Mouse (Mus musculus): Measurements from ENCODE around the gene Gm43552.
"Not testable (repeated sequence)": the region's sequence is repeated elsewhere in the genome, so short reads cannot be mapped to it uniquely, and the experiment has no call there.

Gm43552 gene

DNA sequence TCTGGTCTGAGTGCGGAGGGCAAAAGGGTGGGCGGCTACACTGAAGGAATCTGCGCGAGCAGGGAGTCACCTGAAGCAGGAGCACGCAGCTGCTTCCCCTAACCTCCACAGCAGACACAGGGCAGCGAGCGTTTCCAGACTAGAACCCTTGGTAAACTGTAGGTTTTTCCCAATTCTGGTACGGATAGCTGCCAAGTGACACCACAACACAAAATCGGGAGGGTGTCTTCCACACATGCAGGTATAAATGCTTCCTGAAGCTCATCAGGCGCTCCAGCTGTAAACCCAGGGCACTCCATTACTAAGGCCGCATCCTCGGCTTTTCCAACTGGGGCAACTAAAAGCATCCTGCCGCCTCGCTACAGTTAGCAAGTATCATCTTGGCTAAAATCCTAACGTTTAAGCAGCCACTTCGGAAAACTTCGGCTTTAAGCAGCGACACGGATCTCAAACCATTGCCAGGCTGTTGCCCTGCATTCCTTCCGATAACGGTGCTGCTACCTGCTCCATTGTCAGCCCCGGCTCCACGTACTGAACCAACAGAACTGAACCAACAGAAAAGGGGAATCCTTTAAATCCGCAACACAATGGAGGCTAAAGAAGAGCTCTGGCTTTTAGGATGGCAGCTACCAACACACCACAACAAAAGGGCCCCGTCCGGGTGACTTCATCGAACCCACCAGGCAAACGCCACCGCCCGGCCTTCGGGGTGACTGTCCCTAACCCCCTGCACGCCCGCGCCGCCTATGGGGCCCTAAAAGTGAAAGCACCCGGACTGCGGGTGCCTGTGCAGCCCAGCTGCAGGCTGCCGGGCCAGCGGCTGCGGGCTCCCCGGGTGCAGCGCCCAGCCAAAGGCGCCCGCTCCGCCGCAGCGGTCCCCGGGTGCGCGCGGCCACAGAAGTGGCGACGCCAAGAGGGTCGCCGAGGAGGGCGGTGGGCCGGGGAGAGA lies 592 bp downstream of the Gm43552 start:
- DNase-seq (ENCODE audit: low spot score in 2 of 2): peak; percentile 66 to 70

DNA sequence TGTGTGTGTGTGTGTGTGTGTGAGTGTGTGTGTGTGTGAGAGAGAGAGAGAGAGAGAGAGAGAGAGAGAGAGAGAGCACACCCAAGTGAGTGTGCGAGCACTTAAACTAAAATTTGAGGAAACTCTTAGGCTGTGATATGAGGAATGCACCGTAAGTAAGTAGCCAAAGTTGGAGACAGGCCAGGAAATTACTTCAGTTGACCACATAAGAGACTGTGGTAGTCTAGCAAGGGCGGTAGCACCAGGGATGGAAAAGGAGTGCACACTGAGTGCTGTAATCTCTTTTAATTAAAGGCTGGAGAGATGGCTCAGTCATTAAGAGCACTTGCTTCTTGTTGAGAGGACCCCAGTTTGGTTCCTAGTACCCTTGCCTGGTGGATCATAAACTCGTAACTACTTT lies 2.8 kb downstream of the Gm43552 start:
- DNase-seq (ENCODE audit: low spot score in 2 of 2): no peak

DNA sequence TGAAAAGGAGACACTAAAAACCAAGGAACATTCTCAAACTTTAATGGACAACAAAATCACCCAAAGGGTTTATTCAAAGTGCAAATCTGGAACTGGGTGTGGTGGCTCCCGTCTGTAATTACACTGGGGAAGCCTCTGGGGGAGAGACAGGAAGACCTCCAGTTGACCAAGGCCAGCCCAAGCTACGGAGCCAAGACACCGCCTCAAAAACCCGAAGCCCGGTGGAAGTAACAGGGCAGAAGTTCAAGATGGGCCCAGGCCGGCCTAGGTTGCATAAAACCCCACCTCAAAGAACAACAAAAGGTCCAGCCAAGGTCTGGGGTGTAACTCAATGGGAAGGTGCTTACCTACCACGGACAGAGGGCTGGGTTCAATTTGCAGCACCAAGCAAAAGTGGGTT lies 3.9 kb downstream of the Gm43552 start:
- DNase-seq (ENCODE audit: low spot score in 2 of 2): no peak

DNA sequence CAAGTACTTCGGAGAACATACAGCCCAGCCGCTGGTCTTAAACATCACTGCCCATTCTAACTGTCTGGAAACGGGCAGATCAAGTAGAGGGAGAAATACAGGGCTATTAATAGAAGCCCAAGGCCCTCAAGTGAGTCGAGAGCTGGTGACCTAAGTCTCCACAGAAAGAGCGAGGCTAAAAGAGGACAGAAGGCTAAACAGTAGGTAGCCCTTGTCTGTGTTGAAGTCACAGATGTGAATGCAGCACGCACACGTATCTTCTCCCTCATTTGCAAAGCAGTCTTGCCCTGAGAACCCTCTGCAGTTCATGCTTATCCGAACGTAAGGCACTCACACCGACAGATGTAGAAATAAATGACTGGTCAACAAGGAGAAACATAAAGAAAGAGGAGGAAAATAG lies 5.3 kb downstream of the Gm43552 start:
- DNase-seq (ENCODE audit: low spot score in 2 of 2): no peak

DNA sequence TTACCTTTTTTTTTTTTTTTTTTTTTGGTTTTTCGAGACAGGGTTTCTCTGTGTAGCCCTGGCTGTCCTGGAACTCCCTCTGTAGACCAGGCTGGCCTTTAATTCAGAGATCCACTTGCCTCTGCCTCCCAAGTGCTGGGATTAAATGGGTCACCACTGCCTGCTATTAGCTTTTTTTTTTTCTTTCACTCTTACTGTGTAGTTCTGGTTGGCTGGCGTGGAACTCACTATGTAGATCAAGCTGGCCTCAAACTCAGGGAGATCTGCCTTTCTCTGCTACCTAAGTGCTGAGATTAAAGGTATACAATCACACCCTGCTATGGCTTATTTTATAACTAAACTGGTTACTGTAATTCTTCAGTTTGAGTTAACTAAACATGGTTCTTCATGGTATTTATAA lies 6.1 kb downstream of the Gm43552 start:
- DNase-seq (ENCODE audit: low spot score in 2 of 2): no peak

DNA sequence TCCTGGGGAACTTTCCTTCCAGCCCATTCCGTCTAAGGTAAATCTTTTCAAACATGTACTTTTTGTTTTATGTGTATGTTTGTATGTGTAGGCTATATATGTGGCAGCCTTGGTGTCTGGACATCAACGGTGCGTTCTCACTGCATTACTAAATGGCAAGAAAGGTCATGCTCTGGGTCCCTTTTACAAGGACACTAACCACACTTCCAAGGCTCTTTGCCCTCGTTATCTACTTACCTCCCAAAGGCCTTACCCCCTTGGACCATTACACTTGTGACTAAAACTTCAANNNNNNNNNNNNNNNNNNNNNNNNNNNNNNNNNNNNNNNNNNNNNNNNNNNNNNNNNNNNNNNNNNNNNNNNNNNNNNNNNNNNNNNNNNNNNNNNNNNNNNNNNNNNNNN lies 9.6 kb downstream of the Gm43552 start:
- DNase-seq (ENCODE audit: low spot score in 2 of 2): no peak

DNA sequence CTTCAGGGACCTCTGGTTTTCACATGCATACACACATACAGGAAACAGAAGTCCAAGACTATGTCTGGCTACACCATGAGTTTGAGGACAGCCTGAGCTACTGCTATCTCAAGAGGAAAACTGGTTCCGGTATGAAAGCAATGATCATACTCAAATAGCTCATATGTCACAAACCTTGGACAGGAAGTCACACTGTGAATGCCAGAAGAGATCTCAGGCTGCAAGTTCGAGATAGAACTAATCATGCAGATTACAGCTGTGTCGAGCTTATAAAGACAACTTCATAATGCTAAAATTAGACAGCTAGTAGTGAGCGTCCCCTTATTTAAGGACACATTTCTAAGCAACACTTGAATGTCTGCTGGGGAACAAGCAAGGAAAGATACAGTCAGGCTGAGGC lies 12.1 kb downstream of the Gm43552 start:
- no peak for DNase-seq (ENCODE audit: low spot score in 2 of 2)

DNA sequence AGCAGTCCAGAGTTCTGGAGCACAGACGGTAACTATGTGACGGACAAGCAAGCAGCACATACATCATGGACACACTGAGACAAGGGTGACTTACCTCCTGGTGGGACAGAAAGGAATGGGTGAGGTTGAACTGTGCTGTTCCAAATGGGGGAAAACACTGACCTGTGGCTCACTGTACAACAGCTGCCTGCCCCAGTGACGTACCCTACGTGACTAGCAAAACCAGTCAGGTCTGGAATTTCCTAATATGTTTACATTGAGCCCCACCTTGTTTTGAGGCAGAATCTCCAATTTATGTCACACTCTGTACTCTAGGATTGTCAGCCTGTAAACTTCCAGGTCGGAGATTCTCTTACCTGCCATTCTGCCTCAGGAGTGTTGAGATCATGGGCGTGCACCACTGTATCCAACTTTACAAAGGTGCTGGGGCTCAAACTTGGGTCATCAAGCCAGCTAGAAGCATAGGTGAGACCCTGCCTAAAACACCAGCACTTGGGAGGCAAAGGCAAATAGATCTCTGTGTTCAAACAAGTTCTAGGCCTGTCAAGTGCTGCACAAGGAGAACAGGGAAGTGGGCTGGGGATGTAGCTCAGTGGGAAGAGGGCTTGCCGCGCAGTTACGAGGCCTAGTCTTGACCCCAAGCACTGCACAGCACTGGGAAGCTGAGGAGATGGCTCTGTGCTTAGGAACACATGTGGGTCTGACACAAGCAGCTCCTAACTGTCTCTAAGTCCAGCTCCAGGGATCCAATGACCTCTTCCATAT lies 12.8 kb downstream of the Gm43552 start:
- DNase-seq (ENCODE audit: low spot score in 2 of 2): no peak

DNA sequence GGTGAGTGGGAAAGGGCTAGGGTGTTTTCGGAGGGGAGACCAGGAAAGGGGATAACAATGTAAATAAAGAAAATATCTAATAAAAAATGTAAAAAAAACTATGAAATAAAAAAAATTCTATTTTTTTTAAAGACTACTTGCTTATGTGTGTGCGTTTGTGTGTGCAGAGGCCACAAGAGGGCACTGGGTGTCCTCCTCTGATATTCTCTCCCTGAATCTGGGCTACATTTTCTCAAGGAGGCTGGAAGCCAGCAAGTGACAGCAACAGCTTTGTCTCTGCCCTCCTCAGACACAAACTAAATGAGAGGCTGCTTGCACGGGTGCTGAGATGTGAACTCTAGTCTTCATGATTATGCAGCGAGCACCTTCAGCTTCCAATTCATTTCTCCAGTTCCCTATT lies 14.4 kb downstream of the Gm43552 start:
- peak in 1 of 2 experiments; percentile 9 for DNase-seq (ENCODE audit: low spot score in 2 of 2)

DNA sequence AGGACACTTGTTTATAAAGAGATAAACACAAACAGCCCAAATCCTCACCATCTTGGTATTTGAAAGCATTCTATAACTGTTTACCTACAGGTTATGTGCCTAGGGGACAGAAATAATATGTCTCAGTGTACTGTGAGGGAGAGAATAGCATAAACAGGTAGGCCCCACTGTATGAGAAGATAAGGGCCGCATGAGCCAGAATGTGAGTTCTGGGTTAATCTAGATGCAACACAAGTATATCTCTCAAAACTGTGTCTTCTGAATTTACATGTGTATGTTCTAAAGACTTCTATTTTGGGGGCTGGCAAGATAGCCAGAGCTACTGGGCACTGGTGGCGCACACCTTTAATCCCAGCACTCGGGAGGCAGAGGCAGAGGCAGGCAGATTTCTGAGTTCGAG lies 15.9 kb downstream of the Gm43552 start:
- not testable (repeated sequence) for DNase-seq (ENCODE audit: low spot score in 2 of 2)

DNA sequence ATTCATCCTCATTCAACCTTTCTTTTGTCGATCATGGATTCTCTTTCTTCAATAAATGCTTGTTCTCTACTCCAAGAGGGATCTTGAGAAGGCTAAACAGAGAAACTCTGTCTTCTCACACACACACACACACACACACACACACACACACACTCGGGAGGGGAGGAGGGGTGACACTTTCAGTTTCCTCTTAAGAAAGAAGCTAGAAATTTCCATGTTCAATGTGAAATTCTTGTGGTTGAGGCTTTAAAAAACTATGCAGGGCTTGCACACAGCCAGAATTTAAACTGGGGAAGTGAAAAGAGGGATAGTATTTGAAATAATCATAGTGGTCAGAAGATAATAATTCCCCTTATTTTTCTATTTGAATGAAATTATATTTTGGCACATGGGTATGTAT lies 16.8 kb downstream of the Gm43552 start:
- DNase-seq (ENCODE audit: low spot score in 2 of 2): no peak

DNA sequence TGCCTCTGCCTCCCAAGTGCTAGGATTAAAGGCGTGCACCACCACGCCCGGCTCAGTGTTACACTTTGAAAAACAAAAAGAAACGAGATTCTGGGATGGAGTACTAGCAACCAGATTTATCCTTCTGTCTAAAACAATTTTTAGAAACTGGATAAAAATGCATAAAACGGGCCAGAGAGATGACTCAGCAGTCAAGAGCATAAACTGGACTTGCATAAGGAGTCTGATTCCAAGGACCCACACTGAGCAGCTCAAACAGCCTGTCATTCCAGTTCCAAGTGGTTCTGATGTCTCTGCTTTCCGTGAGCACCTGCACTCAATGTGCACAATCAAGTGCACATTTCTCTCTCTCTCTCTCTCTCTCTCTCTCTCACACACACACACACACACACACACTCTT lies 22.9 kb downstream of the Gm43552 start:
- no peak for DNase-seq (ENCODE audit: low spot score in 2 of 2)

DNA sequence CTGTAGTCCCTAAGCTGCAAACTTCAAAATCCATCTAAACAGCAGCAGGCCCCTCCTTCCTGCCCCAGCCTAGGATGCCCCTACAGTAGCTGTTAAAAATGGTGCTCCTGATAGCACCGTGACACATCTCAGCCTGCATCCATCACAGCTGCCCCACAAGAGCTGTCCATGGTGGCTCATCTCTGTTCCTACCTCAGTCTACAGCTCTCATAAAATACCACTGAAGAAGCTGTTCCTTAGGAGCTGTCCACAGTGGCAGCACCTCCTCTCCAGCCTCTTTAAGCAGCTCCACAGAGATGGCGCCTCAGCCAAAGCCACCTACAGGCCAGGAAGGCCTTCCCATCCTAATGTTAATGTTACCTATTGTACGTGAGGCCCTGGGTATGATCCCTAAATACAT lies 25.7 kb downstream of the Gm43552 start:
- no peak for DNase-seq (ENCODE audit: low spot score in 2 of 2)

DNA sequence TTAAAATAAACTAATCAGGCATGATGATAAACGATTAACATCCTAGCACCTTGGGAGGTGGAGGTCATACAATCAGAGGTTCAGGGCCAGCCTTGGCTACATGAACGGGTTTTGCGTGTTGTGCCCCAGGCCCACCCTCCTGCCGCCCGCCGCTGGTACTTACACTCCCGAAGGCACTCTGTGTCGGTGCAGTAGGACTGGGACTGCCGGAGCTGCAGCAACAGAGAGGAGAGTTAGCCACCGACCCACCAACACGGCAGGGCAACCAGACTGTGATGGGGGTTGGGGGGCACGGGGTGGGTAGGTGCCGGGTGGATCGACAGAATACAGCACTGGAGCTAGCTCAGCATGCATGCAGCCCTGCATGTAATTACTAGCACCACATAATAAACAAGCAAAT lies 32.3 kb downstream of the Gm43552 start:
- no peak for DNase-seq (ENCODE audit: low spot score in 2 of 2)

DNA sequence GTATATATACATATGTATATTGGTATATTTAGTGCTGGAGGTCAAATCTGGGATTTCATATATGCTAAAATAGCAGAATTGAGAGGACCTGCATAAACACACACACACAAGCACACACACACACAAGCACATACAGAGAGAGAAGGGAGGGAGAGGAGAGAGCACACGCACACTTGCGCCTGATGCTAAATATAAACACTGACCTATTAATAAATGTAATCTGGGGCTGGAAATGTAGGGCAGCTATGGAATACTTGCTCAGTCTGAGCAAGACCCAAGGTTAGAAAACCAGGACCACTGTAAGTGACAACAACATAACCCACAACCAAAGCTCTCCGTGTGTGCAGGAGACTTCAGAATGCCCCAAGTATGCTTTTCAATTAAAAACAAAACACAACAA lies 33.2 kb downstream of the Gm43552 start:
- no peak for DNase-seq (ENCODE audit: low spot score in 2 of 2)

DNA sequence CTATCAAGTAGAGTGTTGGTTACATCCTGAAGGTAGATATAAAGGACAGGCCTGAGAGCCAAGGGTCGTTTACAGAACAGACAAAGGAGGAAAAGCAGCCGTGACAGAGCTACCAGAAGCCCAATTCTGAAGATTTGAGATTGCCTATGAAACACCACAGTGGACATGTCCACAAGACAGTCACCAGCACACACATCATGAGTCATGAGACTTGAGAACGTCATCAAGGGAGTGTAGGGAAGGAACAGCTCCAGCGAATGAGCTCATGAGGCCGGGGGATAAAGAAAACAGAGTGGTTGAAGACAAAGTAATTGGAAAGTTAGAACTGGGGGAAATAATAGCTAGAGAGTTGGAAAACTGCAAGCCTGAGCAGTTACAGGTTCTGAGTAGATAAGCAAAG lies 34.8 kb downstream of the Gm43552 start:
- DNase-seq (ENCODE audit: low spot score in 2 of 2): no peak

DNA sequence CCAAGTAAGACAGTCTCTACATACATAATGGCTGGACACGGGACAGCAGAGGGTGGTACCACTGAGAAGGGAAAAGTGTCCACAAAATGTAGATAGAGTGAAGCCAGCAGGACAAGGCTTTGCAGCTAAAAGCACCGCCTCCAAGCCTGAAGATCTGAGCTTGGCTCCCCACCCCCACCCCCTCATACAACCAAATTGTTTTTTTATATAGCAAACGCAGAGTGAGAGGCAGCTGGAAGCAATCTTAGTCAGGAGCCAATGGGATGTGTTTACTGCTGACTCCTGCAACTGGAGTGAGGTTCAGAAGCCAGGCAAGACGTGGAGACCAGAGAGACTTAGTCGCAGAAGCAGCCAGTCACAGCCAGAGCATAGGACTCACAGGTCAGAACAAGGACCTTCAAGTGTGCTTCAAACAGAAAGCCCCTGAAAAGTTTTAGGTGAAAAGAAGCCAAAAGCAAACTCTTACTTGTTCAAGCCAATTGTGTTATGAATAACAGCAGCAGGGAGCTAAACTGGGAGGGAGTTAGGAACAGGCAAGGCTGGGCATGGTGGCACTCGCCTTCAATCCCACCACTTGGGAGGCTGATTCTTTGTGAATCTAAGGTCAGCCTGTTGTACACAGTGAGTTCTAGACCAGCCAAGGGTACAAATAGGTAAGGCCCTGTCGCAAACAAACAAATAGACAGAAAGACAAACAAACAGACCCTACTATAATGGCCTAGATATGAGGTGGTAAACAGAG lies 35.4 kb downstream of the Gm43552 start:
- no peak for DNase-seq (ENCODE audit: low spot score in 2 of 2)

DNA sequence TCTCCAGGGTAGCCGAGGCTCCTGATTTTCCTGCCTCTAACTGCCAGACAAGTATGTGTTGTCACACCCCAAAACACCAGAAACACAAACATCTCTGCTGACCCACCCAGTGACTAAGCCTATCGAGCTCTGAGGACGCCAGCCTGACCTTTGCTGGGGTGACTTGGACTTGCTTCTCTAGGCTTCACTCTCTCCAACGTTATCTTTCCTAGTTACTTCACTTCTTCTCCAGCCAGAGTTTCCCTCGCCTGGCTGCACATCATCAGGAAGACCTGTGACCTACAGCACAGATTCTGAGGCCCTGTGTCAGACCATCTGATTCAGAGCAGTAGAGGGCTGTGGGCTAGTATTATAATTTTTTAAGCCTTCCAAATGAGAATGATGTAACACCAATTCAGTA lies 37.9 kb downstream of the Gm43552 start:
- no peak for DNase-seq (ENCODE audit: low spot score in 2 of 2)

DNA sequence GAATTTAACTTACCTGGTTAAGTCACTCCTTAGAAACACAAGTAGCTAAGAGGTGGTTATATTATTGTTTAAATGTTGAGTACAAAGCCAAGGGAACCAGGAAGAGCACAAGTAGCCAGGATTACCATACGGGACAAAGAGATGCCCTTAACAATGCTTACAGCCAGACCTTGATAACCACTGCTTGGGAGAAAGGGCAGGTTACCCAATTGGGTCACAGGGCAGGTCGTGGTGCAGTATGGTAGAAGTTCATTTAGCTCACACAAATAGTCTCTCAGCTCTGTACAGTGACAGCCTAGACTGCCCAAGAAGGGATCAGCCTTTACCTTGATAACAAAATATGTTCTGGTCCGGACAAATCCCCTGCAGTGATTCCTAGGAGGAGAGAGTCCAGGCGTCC lies 43.7 kb downstream of the Gm43552 start:
- DNase-seq (ENCODE audit: low spot score in 2 of 2): no peak

DNA sequence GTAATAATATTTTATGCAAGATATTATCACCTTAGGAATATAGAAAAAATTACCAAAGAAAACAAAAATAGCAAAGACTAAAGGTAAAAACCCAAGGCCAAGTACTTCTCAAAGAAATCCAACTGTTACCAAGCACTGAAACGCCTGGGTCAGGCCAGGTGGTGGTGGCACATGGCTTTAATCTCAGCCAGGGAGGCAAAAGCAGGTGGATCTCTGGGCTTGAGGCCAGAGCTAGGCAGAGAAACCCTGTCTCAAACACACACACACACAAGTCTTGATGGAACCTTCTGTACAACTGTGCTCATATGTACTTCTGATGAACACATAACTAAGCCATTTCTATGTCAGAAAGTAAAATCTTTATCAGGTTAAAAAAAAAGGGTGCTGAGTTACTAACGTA lies 44.8 kb downstream of the Gm43552 start:
- DNase-seq (ENCODE audit: low spot score in 2 of 2): no peak

DNA sequence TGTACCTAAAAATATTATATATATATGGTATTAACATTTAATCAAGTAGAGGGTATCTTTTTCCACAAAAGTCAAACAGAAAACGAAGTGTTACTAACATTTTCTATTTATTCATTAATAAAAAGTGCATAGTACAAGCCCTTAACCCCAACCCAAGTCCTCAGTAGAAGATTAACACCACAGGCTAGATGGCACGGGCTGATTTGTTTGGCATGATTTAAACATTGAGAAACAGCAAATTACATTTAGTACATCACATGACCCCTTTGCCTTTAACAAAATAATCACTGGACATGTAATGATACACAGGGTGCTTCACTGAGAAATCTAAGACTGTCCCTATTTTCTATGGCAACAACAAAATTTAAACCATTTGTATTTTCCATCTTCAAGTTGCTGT lies 45.9 kb downstream of the Gm43552 start:
- no peak for DNase-seq (ENCODE audit: low spot score in 2 of 2)

DNA sequence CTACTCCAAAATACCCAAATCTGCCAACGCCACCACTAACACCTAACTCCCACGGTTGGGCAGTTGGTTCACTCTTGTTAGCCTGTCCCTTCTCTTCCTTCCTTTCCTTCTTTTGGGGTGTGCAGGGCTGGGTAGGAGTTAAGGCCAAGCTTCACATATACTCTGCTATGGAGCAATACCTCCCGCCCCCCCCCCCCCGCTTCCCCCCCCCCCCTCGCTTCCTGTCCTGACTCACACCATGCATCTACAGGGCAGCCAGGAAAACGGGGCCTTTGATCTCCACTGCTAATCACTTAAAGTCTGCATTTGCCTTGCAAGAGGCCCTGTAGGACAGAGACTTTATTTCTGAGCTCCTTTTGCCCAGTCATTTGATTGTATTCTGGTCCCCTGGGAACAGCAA lies 47.7 kb downstream of the Gm43552 start:
- no peak for DNase-seq (ENCODE audit: low spot score in 2 of 2)
